Mouse (Mus musculus) yolk sac, embryonic 10.5 days (tissue): ENCODE results near the gene Gnao1.

Experiments used
- DNase-seq: peaks from one replicate; pipeline ENCODE4 v3.0.0-alpha.2; 2017; ENCODE audit warnings: low spot score

The Gnao1 gene

DNA sequence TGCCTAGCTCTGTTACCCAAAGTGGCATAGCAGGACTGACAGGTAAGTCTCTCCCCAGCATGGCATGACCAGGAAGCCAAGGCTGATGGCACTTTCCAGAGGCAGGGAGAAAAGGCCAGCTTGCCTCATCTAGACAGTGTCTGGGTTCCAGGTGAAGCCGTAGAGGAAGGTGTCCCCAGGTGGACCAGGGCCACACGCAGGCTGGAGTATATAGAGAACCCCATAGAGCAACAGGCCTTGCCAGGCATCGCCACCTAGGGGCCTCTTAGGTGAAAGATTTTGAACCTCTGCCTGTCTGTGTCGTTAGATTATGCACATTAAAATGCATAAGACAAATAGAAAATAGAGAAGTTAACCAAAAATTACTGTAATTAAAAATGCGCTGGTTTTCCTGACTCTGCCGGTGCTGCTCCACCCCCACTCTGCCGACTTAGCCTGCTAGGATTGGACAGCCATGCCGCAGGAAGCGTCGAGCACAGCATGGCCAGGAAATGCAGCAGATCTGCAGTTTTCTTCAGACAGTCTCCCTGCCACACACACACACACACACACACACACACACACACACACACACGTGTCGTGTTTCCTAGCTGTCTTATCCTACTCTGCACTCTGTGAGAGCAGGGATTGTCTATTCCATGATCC lies 34.2 kb downstream of the Gnao1 start:
- DNase-seq, result no peak

DNA sequence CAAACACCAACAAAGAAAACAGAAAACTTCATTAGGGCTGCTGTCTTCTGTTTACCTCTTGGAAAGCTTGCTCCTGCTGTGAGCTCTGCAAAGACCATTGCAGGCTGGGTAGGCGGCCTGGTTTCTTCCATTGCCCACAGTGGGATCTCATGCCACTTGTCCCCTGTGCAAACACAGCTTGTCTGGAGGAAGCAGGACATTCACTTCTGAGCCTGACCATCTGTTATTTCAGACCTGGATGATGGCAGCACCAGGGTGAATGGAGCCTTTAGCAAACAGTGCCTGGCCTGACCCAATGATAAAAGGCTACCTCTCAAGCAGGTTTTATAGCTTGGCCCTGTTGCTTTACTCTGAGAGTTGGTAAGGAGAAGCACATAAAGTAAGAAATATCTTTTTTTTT lies 35.4 kb downstream of the Gnao1 start:
- no peak for DNase-seq

DNA sequence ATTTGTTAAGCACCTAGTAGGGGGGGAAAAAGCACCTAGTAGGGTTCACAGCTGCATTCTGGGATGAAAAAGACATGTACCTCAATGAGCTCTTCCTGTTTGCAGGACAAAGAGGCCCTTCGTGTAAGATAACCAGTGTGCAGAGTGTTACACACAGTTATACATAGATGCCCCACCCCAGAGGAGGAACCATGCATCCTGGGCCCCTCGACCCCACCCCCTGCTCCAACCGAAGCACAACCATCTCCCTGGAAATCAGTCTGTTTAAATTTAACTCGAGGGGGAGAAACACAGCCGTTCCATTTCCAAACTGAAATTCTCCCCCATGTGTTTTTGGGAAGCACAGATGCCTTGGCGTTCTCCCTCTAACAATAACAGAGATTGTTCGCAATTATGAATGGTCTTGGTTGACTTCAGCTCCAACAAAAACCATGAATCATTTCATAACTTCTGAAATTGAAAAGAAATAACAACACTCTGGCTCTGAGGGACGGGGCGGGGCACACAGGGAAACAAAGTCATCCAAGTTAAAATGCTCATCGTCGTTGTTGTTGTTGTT lies 42.4 kb downstream of the Gnao1 start:
- DNase-seq, result no peak

DNA sequence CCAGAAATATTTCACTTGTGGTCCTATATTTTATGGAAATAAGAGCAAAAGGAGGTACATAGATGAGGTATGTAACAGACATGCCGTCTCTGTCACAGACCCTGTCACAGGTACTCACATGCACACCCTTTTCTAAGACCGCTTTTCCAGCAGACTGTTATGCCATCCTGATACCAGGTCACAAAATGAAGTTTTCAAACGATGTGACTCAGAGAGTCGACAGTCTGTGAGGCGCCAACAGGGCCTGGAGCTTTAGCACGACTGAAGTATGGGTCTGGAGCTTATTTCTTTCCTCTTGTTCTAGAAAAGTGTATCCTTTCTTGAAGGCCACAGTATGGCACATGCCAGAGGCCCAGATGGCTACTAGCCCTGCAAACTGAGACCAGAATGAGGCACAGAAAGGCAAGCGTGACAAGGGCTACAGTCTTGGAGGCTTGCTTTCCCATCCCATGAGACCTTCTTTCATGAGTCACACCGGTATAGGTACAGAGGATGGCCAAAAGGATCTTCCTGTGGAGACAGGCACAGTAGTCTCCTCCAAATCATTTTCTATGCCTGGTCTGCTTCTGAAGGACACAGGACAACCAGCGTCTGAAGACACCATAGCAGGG lies 43.2 kb downstream of the Gnao1 start:
- no peak for DNase-seq

DNA sequence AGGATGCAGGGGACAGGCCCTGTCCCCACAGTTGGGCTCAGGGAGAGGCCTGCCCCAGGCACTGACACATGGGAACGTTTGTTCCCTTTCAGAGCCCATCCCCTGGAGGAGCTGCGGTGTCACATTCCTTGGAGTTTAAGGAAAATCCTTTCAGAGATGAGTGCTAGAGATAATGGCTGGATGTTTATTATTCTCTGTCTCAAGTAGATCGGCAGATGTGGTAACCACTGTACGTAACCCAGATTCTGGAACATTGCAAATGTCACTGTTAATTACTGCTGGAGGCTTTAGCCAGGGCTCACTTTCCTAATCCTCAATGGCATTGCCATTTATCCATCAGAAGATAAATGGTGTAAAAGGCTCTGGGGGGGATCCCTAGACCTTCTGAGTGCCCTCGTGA lies 44.9 kb downstream of the Gnao1 start:
- no peak for DNase-seq

DNA sequence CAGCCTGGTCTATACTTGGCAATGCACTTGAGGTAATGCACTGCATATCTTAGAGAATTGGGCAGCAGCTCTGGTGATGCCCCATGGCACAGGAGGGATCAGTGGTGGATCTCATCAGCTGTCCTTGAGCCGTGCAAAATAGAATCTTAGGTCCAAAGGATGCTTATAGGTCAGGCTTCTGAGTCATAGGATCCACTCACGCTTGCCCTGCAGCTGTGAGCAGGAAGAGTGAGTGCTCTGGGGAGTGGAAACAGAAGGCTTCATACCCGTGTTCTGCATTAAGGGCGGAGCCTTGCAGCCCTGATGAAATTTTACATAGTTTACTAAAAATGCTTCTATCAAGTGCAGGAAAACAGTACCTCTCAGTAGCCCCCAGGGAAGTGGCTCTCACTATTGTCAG lies 45.5 kb downstream of the Gnao1 start:
- no peak for DNase-seq

DNA sequence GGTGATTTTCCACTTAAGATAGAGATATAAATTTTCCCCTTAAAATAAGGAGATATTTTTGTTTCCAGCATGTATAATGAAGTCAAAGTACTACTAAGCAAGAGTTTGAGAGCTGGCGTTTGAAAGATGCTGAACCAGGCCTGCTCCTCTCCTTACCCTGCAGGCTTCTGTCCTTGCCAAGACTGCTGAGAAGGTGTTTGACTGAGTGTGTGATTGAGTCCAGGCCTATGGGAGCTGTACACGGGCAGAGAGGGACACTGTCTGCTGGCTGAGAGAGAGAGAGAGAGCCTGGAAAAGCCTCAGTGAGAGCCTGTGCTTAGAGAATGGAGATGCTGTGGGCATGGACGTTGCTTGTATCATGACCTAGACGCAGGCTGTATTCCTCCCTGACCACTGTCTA lies 47.4 kb downstream of the Gnao1 start:
- DNase-seq, result no peak

DNA sequence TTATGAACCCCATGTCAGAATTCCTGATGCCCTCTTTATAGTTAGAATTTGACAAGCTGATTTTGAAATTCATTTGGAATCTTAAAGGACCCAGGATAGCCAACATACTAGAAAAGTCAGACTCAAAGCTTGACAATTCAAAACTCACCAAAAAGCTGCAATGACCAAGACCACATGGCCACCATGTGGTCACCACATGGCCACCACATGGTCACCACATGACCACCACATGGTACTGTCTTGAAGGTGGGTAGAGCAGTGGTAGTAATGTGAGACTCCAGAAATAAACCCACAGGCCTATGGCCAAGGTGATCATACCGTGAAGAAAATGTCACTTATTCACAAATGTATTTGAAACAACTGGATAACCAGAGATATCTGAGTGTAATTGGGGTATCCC lies 48.5 kb downstream of the Gnao1 start:
- no peak for DNase-seq

DNA sequence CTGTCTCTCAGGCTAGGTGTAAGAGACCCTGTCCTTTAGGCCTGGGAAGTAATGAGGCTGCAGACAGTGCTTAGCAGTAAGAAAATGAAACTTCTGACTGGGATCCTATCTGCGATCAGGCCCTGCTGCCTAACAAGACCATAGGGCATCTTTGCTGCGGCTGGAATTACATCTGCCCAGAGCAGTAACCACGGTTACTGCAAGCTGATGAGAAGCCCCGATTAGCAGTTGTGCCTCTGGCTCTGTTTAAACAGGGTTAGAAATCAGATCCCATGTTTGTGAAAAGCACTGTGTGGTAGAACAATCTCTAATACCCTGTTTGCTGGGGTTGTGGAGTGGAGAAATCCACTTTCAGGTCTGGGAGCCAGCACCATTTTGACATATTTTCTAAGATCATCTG lies 50.3 kb downstream of the Gnao1 start:
- DNase-seq, result no peak

DNA sequence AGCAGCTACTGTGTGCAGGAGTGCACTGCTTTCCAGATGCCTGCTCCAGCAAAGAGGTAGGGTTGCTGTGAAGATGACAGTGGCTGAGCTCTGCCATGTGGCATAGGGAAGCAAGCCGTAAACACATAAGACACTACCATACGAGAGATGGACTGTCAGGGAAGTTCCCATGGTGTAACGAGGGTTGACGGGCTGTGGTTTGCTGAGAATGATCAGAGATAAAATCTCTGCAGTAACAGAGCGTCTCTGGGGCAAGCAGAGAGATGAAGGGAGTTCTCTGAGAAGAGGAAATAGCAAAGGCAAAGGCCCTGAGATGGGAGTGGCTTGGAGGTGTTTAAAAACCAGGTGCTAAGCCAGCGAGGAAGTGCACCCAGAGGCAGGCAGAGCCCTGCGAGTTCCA lies 54.3 kb downstream of the Gnao1 start:
- DNase-seq, result no peak

DNA sequence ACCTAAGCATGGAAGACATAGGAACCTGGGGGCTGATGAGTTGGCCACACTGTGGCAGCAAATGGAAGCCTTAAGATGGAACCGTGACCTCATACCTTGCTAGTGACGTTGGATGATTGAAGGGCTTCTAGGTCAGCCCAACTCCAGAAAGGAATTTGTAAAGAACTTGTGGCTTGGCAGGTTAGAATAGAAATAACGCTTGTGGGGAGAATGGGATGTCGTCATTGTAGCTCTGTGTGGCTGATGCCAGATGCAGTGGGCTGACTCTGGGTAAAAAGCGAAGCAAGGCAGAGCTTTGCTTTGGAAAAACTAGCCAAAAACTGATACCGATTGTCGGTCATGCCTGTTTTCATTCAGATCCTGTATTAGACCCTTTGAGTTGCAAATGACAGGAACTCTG lies 56.5 kb downstream of the Gnao1 start:
- no peak for DNase-seq

DNA sequence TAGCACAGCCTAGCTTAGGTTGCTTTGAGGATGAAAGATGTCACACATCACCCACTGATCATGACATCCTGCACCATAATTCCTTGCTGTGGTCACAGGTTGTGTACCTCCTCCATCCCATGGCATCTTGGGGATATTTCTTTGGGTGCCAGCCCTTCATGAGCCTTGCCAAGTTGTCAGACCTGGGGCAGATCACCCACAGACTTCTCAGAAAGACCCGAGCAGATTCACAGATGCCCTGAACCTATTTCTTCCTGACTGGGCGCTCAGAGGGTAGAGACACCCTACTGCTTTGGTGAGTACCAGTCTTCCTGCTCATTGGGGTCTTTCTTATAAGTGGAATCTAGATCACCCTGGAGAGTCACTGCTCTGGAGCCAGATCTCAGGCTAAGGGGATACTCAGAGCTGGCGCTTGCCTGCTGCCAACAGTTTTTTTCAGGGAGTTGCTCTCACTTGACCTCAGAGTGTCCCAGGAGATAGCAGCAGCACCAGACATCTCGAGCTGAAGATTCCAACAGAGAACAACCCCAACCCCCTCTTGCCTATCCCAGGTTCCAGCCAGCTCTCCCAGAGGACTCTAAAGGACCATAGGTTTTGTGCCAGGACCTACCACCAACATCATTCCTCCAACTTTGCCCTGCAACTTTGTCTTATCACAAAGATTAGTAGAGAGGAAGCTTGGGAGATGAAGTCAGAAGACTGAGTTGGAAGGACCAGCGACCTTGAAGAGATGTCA lies 58.9 kb downstream of the Gnao1 start:
- no peak for DNase-seq

DNA sequence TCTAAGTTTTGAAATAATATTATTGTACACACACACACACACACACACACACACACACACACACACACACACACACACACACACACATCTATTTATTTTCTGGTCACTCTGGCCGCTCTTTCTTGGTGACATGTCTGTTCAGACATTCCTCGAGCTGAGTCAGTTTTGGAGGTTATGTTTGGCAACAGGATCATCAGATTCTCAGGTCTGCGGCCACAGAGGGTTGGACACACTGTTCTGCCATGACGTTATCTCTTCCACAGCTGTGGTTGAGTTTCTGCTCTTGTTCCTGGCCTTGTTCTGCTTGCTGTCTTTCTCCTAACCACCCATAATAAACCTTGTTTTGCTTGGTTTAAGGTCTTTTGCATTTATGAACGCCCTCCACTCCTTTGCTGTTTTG lies 61.5 kb downstream of the Gnao1 start:
- DNase-seq, result no peak

DNA sequence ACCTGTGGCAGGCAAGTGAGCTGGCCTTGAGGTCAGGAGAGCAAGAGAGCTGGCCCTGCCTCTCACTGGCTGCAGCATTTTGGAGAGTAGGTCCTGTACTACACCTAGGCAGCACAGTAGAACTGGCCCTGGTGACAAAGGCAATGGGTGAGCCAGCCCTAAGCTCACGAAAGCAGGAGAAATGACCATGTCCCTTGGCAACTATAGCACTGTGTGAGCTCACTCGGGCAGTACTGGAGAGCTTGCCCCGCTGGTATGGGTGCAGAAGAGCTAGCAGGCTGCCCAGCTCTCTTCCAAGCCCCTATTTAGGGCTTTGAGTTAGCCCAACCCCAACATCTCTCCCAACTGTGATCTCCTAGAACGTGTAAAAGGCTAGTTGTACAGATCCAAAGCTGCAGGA lies 68.6 kb downstream of the Gnao1 start:
- no peak for DNase-seq

DNA sequence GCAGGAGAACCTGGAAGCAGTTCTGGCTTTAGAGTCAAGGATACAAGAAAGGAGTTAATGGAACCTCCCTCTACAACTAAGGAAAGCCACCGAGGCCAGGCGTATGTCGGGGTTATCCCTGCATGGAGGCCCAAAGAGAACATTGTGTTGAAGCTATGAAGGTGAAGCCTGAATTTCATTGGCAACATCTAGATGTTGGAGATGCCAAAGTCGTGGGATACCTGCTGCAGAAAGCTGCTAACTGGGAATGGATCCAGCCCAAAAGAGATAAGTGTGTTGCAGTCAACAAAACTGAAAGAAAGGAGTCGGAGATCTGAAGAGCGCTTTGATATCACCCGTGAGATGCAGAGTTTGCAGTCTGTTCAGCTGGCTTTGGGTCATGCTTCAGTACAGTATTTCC lies 70.2 kb downstream of the Gnao1 start:
- DNase-seq, result no peak

DNA sequence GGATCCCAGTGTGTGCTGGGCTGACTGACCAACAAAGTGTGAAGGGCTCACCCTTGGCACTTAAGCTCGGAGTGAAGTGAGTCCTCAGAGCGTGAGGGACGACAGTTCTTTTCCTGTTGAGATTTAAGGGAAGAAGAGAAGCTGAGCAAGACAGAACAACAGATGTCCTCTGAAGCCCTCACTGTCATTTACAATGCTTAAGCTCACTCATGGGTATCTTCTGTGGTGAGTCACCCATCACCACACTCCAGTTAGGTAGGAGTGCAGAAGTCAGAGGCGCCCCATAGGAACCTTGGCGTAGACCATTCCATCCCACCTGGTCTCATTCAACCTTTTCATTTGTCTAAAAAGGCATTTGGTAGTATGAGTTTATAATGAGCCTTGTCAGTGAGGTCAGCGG lies 71.6 kb downstream of the Gnao1 start:
- DNase-seq, result no peak

DNA sequence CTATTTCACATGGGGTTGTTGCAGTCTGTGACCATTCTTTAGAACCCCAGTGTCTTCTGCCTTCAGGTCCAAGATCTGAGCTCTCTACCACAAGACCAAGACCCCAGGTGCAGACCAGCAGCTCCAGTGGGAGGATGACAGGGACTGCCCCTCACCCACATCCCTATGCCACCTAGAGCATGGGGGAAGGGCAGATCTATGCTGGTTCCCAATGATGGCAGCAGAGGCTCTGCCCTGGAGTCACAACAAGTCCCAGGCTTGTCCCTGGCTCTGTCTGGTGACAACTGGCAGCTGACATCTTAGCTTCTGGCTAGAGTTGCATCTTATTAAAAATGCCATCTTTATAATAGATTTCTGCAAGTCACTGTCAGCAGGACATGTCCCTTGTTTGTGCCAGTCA lies 73.5 kb downstream of the Gnao1 start:
- no peak for DNase-seq

DNA sequence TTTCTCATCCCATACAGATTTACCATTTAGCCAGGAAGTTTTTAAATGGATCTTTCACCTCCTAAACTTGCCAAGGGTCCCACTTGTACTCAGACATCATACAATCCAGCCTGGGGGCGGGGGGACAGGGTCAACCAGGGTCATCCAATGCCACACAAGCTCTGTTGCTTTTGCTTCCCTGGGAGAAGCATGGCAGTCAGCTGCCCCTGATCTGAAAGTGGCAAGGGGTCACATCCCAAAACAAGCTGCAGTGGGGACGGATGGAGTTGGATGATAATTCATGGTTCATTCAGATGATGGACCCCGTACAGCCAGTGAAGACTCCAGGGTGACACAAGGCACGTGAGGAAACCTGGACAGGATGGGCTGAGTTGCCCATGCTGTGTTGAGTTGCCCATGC lies 74.0 kb downstream of the Gnao1 start:
- DNase-seq, result no peak

DNA sequence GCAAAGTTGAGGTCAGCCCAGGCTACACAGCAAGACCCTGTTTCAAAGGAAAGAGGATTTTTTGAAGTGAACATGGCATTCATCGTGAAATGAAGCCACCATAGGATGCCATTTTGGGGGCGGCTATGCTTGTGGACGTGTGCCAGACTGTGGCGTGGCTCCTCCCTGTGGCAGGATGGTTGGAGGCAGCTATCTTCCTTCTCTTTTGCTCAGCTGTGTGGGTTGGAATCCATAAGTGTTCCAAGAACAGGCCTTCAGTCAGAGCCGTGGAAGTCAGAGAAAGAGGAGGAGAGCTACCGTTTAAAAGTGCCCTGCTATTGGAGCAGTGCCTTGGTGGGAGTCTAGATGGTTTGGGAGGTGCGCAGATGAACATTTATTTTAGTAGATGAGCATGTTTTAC lies 74.5 kb downstream of the Gnao1 start:
- no peak for DNase-seq

DNA sequence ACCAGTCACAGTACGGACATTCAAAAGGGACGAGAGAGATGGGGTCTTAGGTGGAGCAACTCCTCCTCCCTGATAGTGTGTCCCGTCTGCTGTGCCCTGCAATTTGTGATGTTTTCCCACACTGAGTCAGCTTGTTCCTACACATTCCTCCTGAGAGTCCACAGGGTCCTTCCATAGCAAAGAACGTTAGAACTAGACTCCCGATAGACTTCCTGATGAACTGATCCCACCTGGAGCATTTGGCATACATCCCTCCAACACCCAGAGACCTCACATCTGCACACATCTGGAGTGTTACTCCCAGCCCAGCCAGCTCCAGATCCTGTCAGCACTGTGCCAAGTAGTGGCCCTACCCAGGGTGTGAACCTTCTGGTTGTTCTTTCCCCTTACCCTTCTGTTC lies 76.4 kb downstream of the Gnao1 start:
- no peak for DNase-seq

DNA sequence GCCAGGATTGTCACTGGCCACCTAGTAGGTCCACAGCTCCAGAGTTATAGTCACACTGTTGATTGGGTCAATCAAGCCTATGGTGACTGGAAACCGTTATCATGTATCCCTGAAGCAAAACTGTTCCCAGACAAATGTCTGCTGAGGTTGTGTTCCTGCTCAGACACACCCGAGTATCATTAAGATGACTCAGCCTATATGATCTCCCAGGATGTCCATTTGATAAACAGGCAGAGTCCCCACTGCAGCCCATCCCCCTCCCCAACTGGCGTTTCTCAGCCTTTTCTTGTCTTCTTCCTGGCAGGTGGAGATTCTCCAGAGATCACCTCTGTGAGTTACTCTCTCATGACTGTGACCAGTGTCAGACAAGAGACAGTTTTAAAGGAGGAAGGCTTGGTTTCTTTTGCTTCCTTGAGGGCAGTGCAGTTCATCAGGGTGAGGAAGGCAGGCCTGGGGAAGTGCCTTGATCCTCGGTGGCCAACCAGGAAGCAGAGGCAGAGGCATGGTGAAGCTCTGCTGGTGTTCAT lies 78.4 kb downstream of the Gnao1 start:
- DNase-seq, result no peak

DNA sequence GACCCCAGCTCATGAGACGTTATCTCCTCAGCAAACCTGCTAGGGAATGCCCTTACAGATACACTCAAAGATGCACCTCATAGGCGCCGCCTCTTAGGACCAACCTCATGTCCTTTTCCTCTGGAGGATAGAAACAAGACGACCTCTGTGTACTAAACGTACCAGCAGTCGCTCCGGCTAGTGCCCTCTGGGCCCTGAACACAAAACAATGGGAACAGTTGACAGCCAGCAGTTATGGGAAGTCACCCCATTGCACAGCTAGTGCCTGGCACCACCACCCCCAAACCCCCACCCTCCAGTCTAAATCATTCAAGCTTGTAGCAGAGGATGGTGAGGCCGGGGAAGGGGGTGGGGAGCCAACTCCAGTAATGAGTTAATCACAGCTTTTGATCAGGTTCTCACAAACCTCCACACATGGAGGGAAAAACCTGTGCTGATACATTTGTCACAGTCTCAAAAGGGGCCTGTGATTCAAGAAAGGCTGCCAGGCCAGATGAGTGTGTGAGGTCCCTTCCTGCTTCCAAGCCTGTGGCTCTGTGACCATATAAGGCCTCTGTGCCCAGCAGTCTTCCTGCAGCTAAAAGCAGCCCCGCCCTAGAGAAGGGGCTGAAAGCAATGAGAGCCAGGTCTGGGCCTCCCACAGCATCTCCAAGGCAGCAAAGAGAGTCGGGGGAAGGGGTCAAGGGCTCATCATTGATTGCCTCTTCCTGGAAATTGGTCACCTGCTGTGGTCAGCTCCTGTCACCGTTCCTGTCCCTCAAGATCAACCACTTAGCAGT lies 79.1 kb downstream of the Gnao1 start:
- DNase-seq, result no peak
